Mouse (Mus musculus) megakaryocyte, embryonic 14.5 days (primary cell): ENCODE measurements around the gene Zfp296. TPM values are rescaled to one million over a fixed set of nuclear protein-coding genes. Genes with fewer than 3 reads are reported as not detected.

Experiments
- H3K27me3 ChIP-seq: replicated peaks from 2 replicates; pipeline ENCODE3; 2012; ENCODE audit warnings: inconsistent platforms
- H3K36me3 ChIP-seq: replicated peaks from 2 replicates; pipeline ENCODE3; 2012; ENCODE audit warnings: low read length, inconsistent platforms, mixed read lengths
- H3K4me1 ChIP-seq: 2 replicates; pipeline ENCODE4 v1.6.1; 2012; ENCODE audit warnings: inconsistent platforms
- H3K4me3 ChIP-seq: replicated peaks from 2 replicates; pipeline ENCODE3; 2012; ENCODE audit warnings: moderate library complexity, mild to moderate bottlenecking, inconsistent platforms
- H3K9me3 ChIP-seq: 2 replicates; pipeline ENCODE4 v1.6.1; 2012; ENCODE audit warnings: inconsistent platforms
- FLI1 ChIP-seq: IDR thresholded peaks from 2 replicates; pipeline ENCODE4 v1.6.1; 2012; ENCODE audit warnings: low read length, inconsistent platforms, mixed read lengths
- GATA1 ChIP-seq: IDR thresholded peaks from 3 replicates; pipeline ENCODE4 v1.6.1; 2012; ENCODE audit warnings: mixed read lengths, low read length, inconsistent platforms, borderline replicate concordance
- polyA plus RNA-seq: library from polyadenylated mRNA; stranded (reverse); fragments of >175 nt; gene quantifications from 2 replicates; pipeline ENCODE4 v1.2.3, GENCODE M21; 2012; ENCODE audit warnings: low replicate concordance; ENCODE audit not compliant: insufficient read depth

Zfp296 gene
- polyA plus RNA-seq, 1 experiment = 6.0 TPM

GRCm38 (mm10) chr7:19575559-19575958 lies 1.5 kb upstream of the Zfp296 start:
- Histone ChIP-seq H3K36me3 (peaks cover 23% of the 10 kb centered on the region), H3K27me3 (no peaks in the 10 kb centered on the region), H3K4me1 (peaks cover 82% of the 10 kb centered on the region), H3K9me3 (no peaks in the 10 kb centered on the region), H3K4me3 (no peak overlapping the region)
- no peak for TF ChIP-seq GATA1
- no peak for TF ChIP-seq FLI1

- Histone ChIP-seq H3K4me1 (peaks cover 82% of the 10 kb centered on the region), H3K4me3 (peak overlapping the region; percentile 95), H3K9me3 (no peaks in the 10 kb centered on the region), H3K36me3 (peaks cover 35% of the 10 kb centered on the region), H3K27me3 (no peaks in the 10 kb centered on the region)
- TF ChIP-seq FLI1 = no peak
- TF ChIP-seq GATA1 = no peak
These were observed 859 bp downstream of the Zfp296 start for GRCm38 (mm10) chr7:19577877-19578414.

- no peak for TF ChIP-seq GATA1
- TF ChIP-seq FLI1 = no peak
- Histone ChIP-seq H3K27me3 (no peaks in the 10 kb centered on the region), H3K4me3 (peak overlapping the region; percentile 95), H3K4me1 (peaks cover 87% of the 10 kb centered on the region), H3K9me3 (no peaks in the 10 kb centered on the region), H3K36me3 (peaks cover 38% of the 10 kb centered on the region)
These were observed 1.3 kb downstream of the Zfp296 start for GRCm38 (mm10) chr7:19578436-19578835.

- no peak for TF ChIP-seq FLI1
These were observed 2.7 kb downstream of the Zfp296 start for GRCm38 (mm10) chr7:19579751-19580150.

DNA sequence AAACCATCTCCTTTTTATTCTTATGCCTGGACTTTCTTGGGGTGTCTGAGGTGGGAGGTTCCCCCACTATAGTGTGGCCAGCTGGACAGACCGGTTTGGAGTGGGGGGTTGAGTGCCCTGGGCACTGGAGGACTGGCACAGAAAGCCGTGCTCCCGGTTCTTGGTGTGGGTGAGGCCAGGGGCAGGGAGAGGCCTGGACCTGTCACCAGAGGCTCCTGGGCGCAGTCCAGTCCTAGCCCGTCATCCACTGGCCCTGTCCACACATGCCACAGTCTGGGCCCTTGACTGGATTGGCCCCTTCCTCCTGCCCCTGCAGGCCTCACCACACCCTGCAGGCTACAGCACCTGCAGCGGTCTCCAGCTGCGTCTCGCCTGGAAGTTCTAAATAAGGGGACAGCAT lies 3.5 kb downstream of the Zfp296 start:
- Histone ChIP-seq H3K4me3 (no peak overlapping the region), H3K9me3 (no peaks in the 10 kb centered on the region), H3K27me3 (no peaks in the 10 kb centered on the region), H3K4me1 (peaks cover 88% of the 10 kb centered on the region), H3K36me3 (peaks cover 60% of the 10 kb centered on the region)
- TF ChIP-seq GATA1 (no peak), FLI1 (no peak)

More at GRCm38 (mm10) chr7:19579751-19580150, 2.7 kb downstream of the Zfp296 start:
- no peaks in the 10 kb centered on the region for H3K27me3 ChIP-seq
- peaks cover 51% of the 10 kb centered on the region for H3K36me3 ChIP-seq
- no peak overlapping the region for H3K4me3 ChIP-seq
- H3K9me3 ChIP-seq = no peaks in the 10 kb centered on the region
- peaks cover 87% of the 10 kb centered on the region for H3K4me1 ChIP-seq

DNA sequence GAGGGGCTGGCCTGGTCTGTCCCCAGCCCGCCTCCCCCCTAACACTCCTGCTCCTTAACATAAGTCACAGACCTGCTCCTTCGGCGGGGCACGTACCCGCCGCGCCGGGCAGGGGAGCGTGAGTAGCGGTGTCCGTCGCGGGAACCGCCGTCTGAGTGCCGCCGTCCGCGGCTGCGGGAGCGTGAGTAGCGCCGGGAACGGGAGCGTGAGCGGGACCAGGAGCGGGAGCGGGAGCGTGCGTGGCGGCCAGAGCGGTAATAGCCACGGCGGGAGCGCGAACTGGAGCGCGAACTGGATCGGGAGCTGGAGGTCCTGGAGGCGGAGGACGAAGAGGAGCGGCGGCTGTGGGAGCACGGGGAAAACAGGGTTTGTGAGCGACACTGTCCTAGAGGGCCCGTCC lies 9.2 kb downstream of the Zfp296 start:
- H3K36me3 ChIP-seq = peaks cover 96% of the 10 kb centered on the region
- H3K4me1 ChIP-seq = peaks cover 84% of the 10 kb centered on the region
- no peaks in the 10 kb centered on the region for H3K9me3 ChIP-seq
- H3K4me3 ChIP-seq = peak overlapping the region; percentile 42
- TF ChIP-seq FLI1 (no peak), GATA1 (no peak)
- no peaks in the 10 kb centered on the region for H3K27me3 ChIP-seq

DNA sequence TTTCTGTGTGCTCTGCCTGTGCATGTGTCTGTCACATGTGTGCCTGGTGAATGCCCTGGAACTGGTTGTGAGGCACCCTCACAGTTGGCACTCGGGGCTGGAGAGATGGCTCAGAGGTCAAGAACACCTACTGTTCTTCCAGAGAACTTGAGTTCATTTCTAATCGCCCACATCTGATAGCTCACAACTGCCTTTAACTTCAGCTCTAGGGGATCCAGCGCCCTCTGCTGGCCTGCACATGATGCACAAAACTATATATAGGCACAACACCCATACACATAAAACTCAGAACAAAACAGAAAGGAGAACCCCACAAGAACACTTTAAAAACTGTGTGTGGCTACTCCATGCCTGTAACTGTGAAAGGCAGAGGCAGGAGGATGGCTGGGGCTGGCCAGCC lies 12.1 kb downstream of the Zfp296 start:
- no peaks in the 10 kb centered on the region for H3K9me3 ChIP-seq
- peaks cover 100% of the 10 kb centered on the region for H3K36me3 ChIP-seq
- peaks cover 87% of the 10 kb centered on the region for H3K4me1 ChIP-seq
- H3K27me3 ChIP-seq = no peaks in the 10 kb centered on the region
- H3K4me3 ChIP-seq = no peak overlapping the region
- TF ChIP-seq FLI1 (no peak), GATA1 (no peak)

DNA sequence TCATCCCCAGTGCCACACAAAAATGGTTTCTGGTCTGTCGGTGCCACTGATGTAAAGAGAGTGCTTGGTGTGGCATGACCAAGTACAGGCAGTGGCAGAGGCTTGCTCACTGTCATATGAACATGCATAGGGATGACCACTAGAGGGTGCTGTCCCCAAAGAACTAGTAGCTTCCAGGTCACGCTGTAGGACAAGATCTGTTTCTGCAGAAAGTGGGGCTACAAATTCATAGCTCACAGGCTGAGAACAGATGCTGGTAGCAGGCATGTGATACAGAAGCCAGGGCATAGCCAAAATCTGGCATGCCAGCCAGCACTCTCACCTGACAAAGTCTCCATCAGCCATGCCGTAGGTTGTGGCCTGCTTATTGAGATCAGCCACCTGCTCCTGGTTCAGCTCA lies 12.8 kb downstream of the Zfp296 start:
- Histone ChIP-seq H3K9me3 (no peaks in the 10 kb centered on the region), H3K27me3 (no peaks in the 10 kb centered on the region), H3K4me3 (no peak overlapping the region), H3K4me1 (peaks cover 85% of the 10 kb centered on the region), H3K36me3 (peaks cover 99% of the 10 kb centered on the region)
- TF ChIP-seq GATA1 = no peak
- no peak for TF ChIP-seq FLI1

GRCm38 (mm10) chr7:19593061-19593730 lies 16.1 kb downstream of the Zfp296 start:
- no peak for TF ChIP-seq GATA1
- TF ChIP-seq FLI1 = no peak
- Histone ChIP-seq H3K36me3 (peaks cover 94% of the 10 kb centered on the region), H3K4me1 (peaks cover 83% of the 10 kb centered on the region), H3K27me3 (no peaks in the 10 kb centered on the region), H3K9me3 (no peaks in the 10 kb centered on the region), H3K4me3 (no peak overlapping the region)

DNA sequence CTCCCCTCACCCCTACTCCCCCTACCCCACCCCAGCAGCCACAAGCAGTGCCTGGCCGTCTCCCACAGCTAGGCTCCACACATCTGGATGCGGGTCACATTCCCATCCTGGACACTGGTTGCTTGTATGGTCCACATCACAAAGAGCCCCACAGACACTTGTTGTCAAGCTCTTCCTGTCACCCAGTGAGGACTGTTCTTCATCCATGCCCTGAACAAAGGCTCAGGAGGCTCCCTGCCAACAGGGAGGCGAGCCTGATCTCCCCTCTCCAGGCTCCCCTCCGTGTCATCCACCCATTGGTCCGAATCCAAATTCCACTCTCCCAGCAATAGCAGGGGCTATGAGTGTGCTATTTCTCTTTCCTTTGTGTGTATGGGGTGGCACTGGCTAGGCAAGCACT lies 23.5 kb downstream of the Zfp296 start:
- Histone ChIP-seq H3K36me3 (peaks cover 70% of the 10 kb centered on the region), H3K27me3 (no peaks in the 10 kb centered on the region), H3K4me3 (peak overlapping the region; percentile 69), H3K9me3 (no peaks in the 10 kb centered on the region), H3K4me1 (peaks cover 72% of the 10 kb centered on the region)
- TF ChIP-seq FLI1 (no peak), GATA1 (no peak)
